Mouse (Mus musculus) midbrain, embryonic 12.5 days (tissue): ENCODE measurements around the gene Aoc1. TPM values are rescaled to one million over a fixed set of nuclear protein-coding genes. Genes with fewer than 3 reads are reported as not detected.

ENCODE experiments used
- ATAC-seq: fragments of 200-750 bp; cut with Nextera tagmentation; 2 replicates; pipeline ENCODE4 v1.8.0; 2017; ENCODE audit warnings: low read depth, moderate TSS enrichment, moderate library complexity; ENCODE audit not compliant: low FRiP score
- H3K27ac ChIP-seq: fragments of 300-500 bp; sonication (generic); replicated peaks from 2 replicates; pipeline ENCODE4 v1.5.1; 2016; ENCODE audit warnings: mild to moderate bottlenecking
- H3K27me3 ChIP-seq: fragments of 300-500 bp; sonication (generic); 2 replicates; pipeline ENCODE4 v1.6.1; 2016; ENCODE audit warnings: mild to moderate bottlenecking
- H3K36me3 ChIP-seq: fragments of 300-500 bp; sonication (generic); 2 replicates; pipeline ENCODE4 v1.6.1; 2016
- H3K4me1 ChIP-seq: fragments of 300-500 bp; sonication (generic); 2 replicates; pipeline ENCODE4 v1.6.1; 2016
- H3K4me2 ChIP-seq: fragments of 300-500 bp; sonication (generic); replicated peaks from 2 replicates; pipeline ENCODE4 v1.6.1; 2016; ENCODE audit warnings: mild to moderate bottlenecking, moderate library complexity
- H3K4me3 ChIP-seq: fragments of 300-500 bp; sonication (generic); 2 replicates; pipeline ENCODE4 v1.5.1; 2016; ENCODE audit warnings: mild to moderate bottlenecking
- H3K9ac ChIP-seq: fragments of 300-500 bp; sonication (generic); replicated peaks from 2 replicates; pipeline ENCODE4 v1.6.1; 2016; ENCODE audit warnings: mild to moderate bottlenecking, moderate library complexity
- H3K9me3 ChIP-seq: fragments of 300-500 bp; sonication (generic); 2 replicates; pipeline ENCODE4 v1.6.1; 2016; ENCODE audit warnings: mild to moderate bottlenecking
- WGBS: fragments of 180-500 bp; shearing (Covaris S2); methylation state at CpG from one replicate; pipeline ENCODE4 v1.1.7; 2016; 5-methylcytosine and 5-hydroxymethylcytosine counted together
- polyA plus RNA-seq: library from polyadenylated mRNA; unstranded; fragments of >200 nt; fragmentation: Nextera tagmentation; extraction: Ambion mirVana; gene quantifications from 2 replicates; pipeline ENCODE4 v1.2.1, GENCODE M21; 2016

The Aoc1 gene
- polyA plus RNA-seq, 1 experiment from 2014 or later = not detected

GRCm38 (mm10) chr6:48840371-48840969 is 32.2 kb upstream of the Aoc1 start, which contains the start of gene Tmem176a:
Gene Tmem176a, plus strand, starts transcription at chr6:48840919.
- H3K27ac ChIP-seq = peak within 1 kb of the TSS; percentile 64
- peak within 1 kb of the TSS; percentile 45; the same call in 1 of the 2 replicates for H3K9ac ChIP-seq
- no peaks in the 10 kb centered on the region for H3K27me3 ChIP-seq
- no peaks in the 10 kb centered on the region for H3K9me3 ChIP-seq
- peaks cover 35% of the 10 kb centered on the region for H3K4me1 ChIP-seq
- ATAC-seq = peak; percentile 24
- H3K4me2 ChIP-seq = peak within 1 kb of the TSS; percentile 49
- 33% methylated on average over 7 of the region's 7 CpGs for WGBS
- peak within 1 kb of the TSS; percentile 38 for H3K4me3 ChIP-seq
- no peaks in the 10 kb centered on the region; the same call in 1 of the 2 replicates for H3K36me3 ChIP-seq

- peak within 1 kb of the TSS; percentile 49 for H3K4me2 ChIP-seq
Observed at GRCm38 (mm10) chr6:48840973-48841625, 31.6 kb upstream of the Aoc1 start, which contains the start of gene Tmem176b. Gene Tmem176b, minus strand, starts transcription at chr6:48841496.

GRCm38 (mm10) chr6:48842111-48842842 is 30.4 kb upstream of the Aoc1 start:
- Histone ChIP-seq H3K9ac (no peak overlapping the region), H3K4me1 (peaks cover 35% of the 10 kb centered on the region), H3K4me3 (no peak overlapping the region), H3K27ac (no peak overlapping the region), H3K4me2 (peak overlapping the region; percentile 49; the same call in 1 of the 2 replicates), H3K9me3 (no peaks in the 10 kb centered on the region), H3K36me3 (no peaks in the 10 kb centered on the region; the same call in 1 of the 2 replicates), H3K27me3 (no peaks in the 10 kb centered on the region)
- 73% methylated on average over 11 of the region's 11 CpGs for WGBS
- no peak for ATAC-seq

More at GRCm38 (mm10) chr6:48840973-48841625, 31.6 kb upstream of the Aoc1 start, which contains the start of gene Tmem176b:
- Histone ChIP-seq H3K4me3 (peak within 1 kb of the TSS; percentile 38), H3K4me1 (peaks cover 35% of the 10 kb centered on the region), H3K27me3 (no peaks in the 10 kb centered on the region), H3K9ac (peak within 1 kb of the TSS; percentile 45; the same call in 1 of the 2 replicates), H3K9me3 (no peaks in the 10 kb centered on the region), H3K27ac (peak within 1 kb of the TSS; percentile 64), H3K36me3 (no peaks in the 10 kb centered on the region; the same call in 1 of the 2 replicates)
- ATAC-seq = peak; percentile 86
- WGBS = 12% methylated on average over 6 of the region's 6 CpGs

- H3K4me2 ChIP-seq = no peak overlapping the region
- peaks cover 22% of the 10 kb centered on the region for H3K4me1 ChIP-seq
- WGBS = 72% methylated on average over 4 of the region's 4 CpGs
- H3K4me3 ChIP-seq = no peak overlapping the region
- ATAC-seq = no peak
- no peaks in the 10 kb centered on the region for H3K36me3 ChIP-seq
- H3K27me3 ChIP-seq = no peaks in the 10 kb centered on the region
- H3K9ac ChIP-seq = no peak overlapping the region
- no peaks in the 10 kb centered on the region for H3K9me3 ChIP-seq
- H3K27ac ChIP-seq = no peak overlapping the region
Observed at GRCm38 (mm10) chr6:48845086-48845485, 27.6 kb upstream of the Aoc1 start.

GRCm38 (mm10) chr6:48851820-48852491 is 20.7 kb upstream of the Aoc1 start:
- Histone ChIP-seq H3K9ac (0 out of 2 replicates have a peak overlapping the region, but pooled peaks have one; percentile 39), H3K4me1 (peaks cover 3% of the 10 kb centered on the region; the same call in 1 of the 2 replicates), H3K36me3 (no peaks in the 10 kb centered on the region), H3K4me2 (peak overlapping the region; percentile 65), H3K4me3 (peak overlapping the region; percentile 38), H3K27ac (no peak overlapping the region), H3K27me3 (no peaks in the 10 kb centered on the region), H3K9me3 (no peaks in the 10 kb centered on the region)
- WGBS = under 1% methylated on average over 28 of the region's 29 CpGs
- 0 out of 2 replicates have a peak, but pooled peaks have one; percentile 23 for ATAC-seq

GRCm38 (mm10) chr6:48854155-48854554 is 18.5 kb upstream of the Aoc1 start:
- WGBS = 97% methylated on average over 2 of the region's 2 CpGs
- H3K4me1 ChIP-seq = peaks cover 3% of the 10 kb centered on the region; the same call in 1 of the 2 replicates

GRCm38 (mm10) chr6:48857613-48858302 is 14.9 kb upstream of the Aoc1 start:
- Histone ChIP-seq H3K4me1 (no peaks in the 10 kb centered on the region), H3K9ac (no peak overlapping the region), H3K9me3 (no peaks in the 10 kb centered on the region), H3K4me2 (no peak overlapping the region), H3K27ac (no peak overlapping the region), H3K36me3 (no peaks in the 10 kb centered on the region), H3K4me3 (no peak overlapping the region), H3K27me3 (no peaks in the 10 kb centered on the region; the same call in 1 of the 2 replicates)
- 51% methylated on average over 8 of the region's 8 CpGs for WGBS
- ATAC-seq = no peak

More at GRCm38 (mm10) chr6:48854155-48854554, 18.5 kb upstream of the Aoc1 start:
- ATAC-seq = no peak
- Histone ChIP-seq H3K36me3 (no peaks in the 10 kb centered on the region), H3K27ac (no peak overlapping the region), H3K4me2 (no peak overlapping the region), H3K9ac (no peak overlapping the region), H3K9me3 (no peaks in the 10 kb centered on the region), H3K4me3 (no peak overlapping the region), H3K27me3 (no peaks in the 10 kb centered on the region; the same call in 1 of the 2 replicates)

- WGBS = 11% methylated on average over 18 of the region's 23 CpGs
- H3K4me3 ChIP-seq = peak overlapping the region; percentile 20; the same call in 1 of the 2 replicates
Observed at GRCm38 (mm10) chr6:48860130-48860815, 12.4 kb upstream of the Aoc1 start.

GRCm38 (mm10) chr6:48860851-48861250 is 11.8 kb upstream of the Aoc1 start:
- Histone ChIP-seq H3K4me1 (0 out of 2 replicates have a peak, but pooled peaks cover 3% of the 10 kb centered on the region), H3K9ac (no peak overlapping the region), H3K4me3 (no peak overlapping the region), H3K36me3 (no peaks in the 10 kb centered on the region), H3K9me3 (no peaks in the 10 kb centered on the region), H3K27ac (no peak overlapping the region), H3K27me3 (no peaks in the 10 kb centered on the region; the same call in 1 of the 2 replicates), H3K4me2 (no peak overlapping the region)
- 83% methylated on average over 1 of the region's 1 CpGs for WGBS
- ATAC-seq = no peak

More at GRCm38 (mm10) chr6:48860130-48860815, 12.4 kb upstream of the Aoc1 start:
- Histone ChIP-seq H3K27ac (no peak overlapping the region), H3K9me3 (no peaks in the 10 kb centered on the region), H3K9ac (no peak overlapping the region), H3K36me3 (no peaks in the 10 kb centered on the region), H3K4me2 (peak overlapping the region; percentile 46), H3K27me3 (no peaks in the 10 kb centered on the region; the same call in 1 of the 2 replicates), H3K4me1 (0 out of 2 replicates have a peak, but pooled peaks cover 1% of the 10 kb centered on the region)
- peak; percentile 41; the same call in 1 of the 2 replicates for ATAC-seq

- peaks cover 7% of the 10 kb centered on the region; the same call in 1 of the 2 replicates for H3K4me1 ChIP-seq
- no peak for ATAC-seq
- H3K36me3 ChIP-seq = no peaks in the 10 kb centered on the region
- H3K9ac ChIP-seq = no peak overlapping the region
- no peak overlapping the region for H3K4me2 ChIP-seq
- no peaks in the 10 kb centered on the region; the same call in 1 of the 2 replicates for H3K27me3 ChIP-seq
- H3K9me3 ChIP-seq = no peaks in the 10 kb centered on the region
- H3K27ac ChIP-seq = no peak overlapping the region
- WGBS = 83% methylated on average over 12 of the region's 12 CpGs
- no peak overlapping the region for H3K4me3 ChIP-seq
Observed at GRCm38 (mm10) chr6:48861616-48862280, 10.9 kb upstream of the Aoc1 start.
